Mouse (Mus musculus) layer of hippocampus, adult 2 months (tissue): ENCODE results near the gene AI661453. TPM values are rescaled to one million over a fixed set of nuclear protein-coding genes. Genes with fewer than 3 reads are reported as not detected.
"Not testable (repeated sequence)": the region's sequence is repeated elsewhere in the genome, so short reads cannot be mapped to it uniquely, and the experiment has no call there.

ENCODE experiments used
- DNase-seq, 2 experiments: peaks; one replicate each; pipeline ENCODE4 v3.0.0; 2022; ENCODE audit warnings: low spot score in 2 of 2
- H3K27ac ChIP-seq: fragments of 200-600 bp; 2 replicates; pipeline ENCODE4 v1.8.1; 2022
- H3K4me3 ChIP-seq: fragments of 200-600 bp; 2 replicates; pipeline ENCODE4 v1.8.1; 2022; ENCODE audit warnings: mild to moderate bottlenecking
- CTCF ChIP-seq: fragments of 200-600 bp; conservative IDR thresholded peaks from 2 replicates; pipeline ENCODE4 v1.8.1; 2022; ENCODE audit warnings: antibody characterized with exemption, mild to moderate bottlenecking, moderate library complexity
- total RNA-seq, 2 experiments: library from RNA; stranded (reverse); gene quantifications; 2 replicates each; pipeline ENCODE4 v1.2.3; 2021

AI661453 gene
- total RNA-seq, 2 experiments from 2014 or later = 0.44 to 0.74 TPM

GRCm38 (mm10) chr17:47475714-47476113 is 39.3 kb downstream of the AI661453 start:
- H3K4me3 ChIP-seq = no peak overlapping the region
- peak; percentile 63 for TF ChIP-seq CTCF
- no peak for DNase-seq
- H3K27ac ChIP-seq = no peak overlapping the region

GRCm38 (mm10) chr17:47479887-47480286 is 43.5 kb downstream of the AI661453 start:
- no peak for DNase-seq
- no peak overlapping the region for H3K4me3 ChIP-seq
- no peak overlapping the region for H3K27ac ChIP-seq
- no peak for TF ChIP-seq CTCF

- Histone ChIP-seq H3K4me3 (no peak overlapping the region), H3K27ac (no peak overlapping the region)
- TF ChIP-seq CTCF = peak; percentile 79
- DNase-seq = peak in 1 of 2 experiments; percentile 58
Measured at GRCm38 (mm10) chr17:47482401-47482800, 46.0 kb downstream of the AI661453 start.

GRCm38 (mm10) chr17:47484241-47484921 is 48.0 kb downstream of the AI661453 start:
- H3K4me3 ChIP-seq = no peak overlapping the region
- no peak for DNase-seq
- no peak for TF ChIP-seq CTCF
- H3K27ac ChIP-seq = no peak overlapping the region

GRCm38 (mm10) chr17:47484993-47485392 is 48.6 kb downstream of the AI661453 start:
- Histone ChIP-seq H3K4me3 (no peak overlapping the region), H3K27ac (no peak overlapping the region)
- no peak for TF ChIP-seq CTCF
- no peak for DNase-seq

GRCm38 (mm10) chr17:47485791-47486190 is 49.4 kb downstream of the AI661453 start:
- DNase-seq = no peak
- Histone ChIP-seq H3K4me3 (no peak overlapping the region), H3K27ac (no peak overlapping the region)
- no peak for TF ChIP-seq CTCF

- TF ChIP-seq CTCF = peak; percentile 39
- no peak overlapping the region for H3K27ac ChIP-seq
- DNase-seq = no peak
- no peak overlapping the region for H3K4me3 ChIP-seq
Measured at GRCm38 (mm10) chr17:47490791-47491190, 54.4 kb downstream of the AI661453 start.

- TF ChIP-seq CTCF = no peak
- no peak overlapping the region for H3K4me3 ChIP-seq
Measured at GRCm38 (mm10) chr17:47492731-47493130, 56.3 kb downstream of the AI661453 start.

GRCm38 (mm10) chr17:47493653-47494052 is 57.2 kb downstream of the AI661453 start:
- H3K4me3 ChIP-seq = no peak overlapping the region
- H3K27ac ChIP-seq = no peak overlapping the region
- no peak for DNase-seq
- TF ChIP-seq CTCF = no peak

More at GRCm38 (mm10) chr17:47492731-47493130, 56.3 kb downstream of the AI661453 start:
- no peak for DNase-seq
- no peak overlapping the region for H3K27ac ChIP-seq

GRCm38 (mm10) chr17:47494132-47494531 is 57.7 kb downstream of the AI661453 start:
- TF ChIP-seq CTCF = no peak
- H3K4me3 ChIP-seq = no peak overlapping the region
- no peak for DNase-seq
- H3K27ac ChIP-seq = no peak overlapping the region

- TF ChIP-seq CTCF = no peak
- Histone ChIP-seq H3K4me3 (peak overlapping the region; percentile 73), H3K27ac (peak overlapping the region; percentile 98)
- DNase-seq = no peak
Measured at GRCm38 (mm10) chr17:47501531-47501930, 65.1 kb downstream of the AI661453 start.

GRCm38 (mm10) chr17:47501946-47502706 is 65.7 kb downstream of the AI661453 start, which contains the start of gene Taf8:
Gene Taf8 (minus strand): TSS chr17:47502292.
- TF ChIP-seq CTCF = 0 out of 2 replicates have a peak, but pooled peaks have one; percentile 8
- DNase-seq = peak; percentile 90 to 91
- peak within 1 kb of the TSS; percentile 73 for H3K4me3 ChIP-seq
- H3K27ac ChIP-seq = peak within 1 kb of the TSS; percentile 98

GRCm38 (mm10) chr17:47502707-47503045 is 66.3 kb downstream of the AI661453 start:
- not testable (repeated sequence) for DNase-seq
- peak overlapping the region; percentile 98 for H3K27ac ChIP-seq
- peak overlapping the region; percentile 73; the same call in 1 of the 2 replicates for H3K4me3 ChIP-seq
